Mouse (Mus musculus) intestine, embryonic 14.5 days (tissue): ENCODE results near the gene Cyb5r4. TPM values are rescaled to one million over a fixed set of nuclear protein-coding genes. Genes with fewer than 3 reads are reported as not detected.

Experiments used
- ATAC-seq: fragments of 200-750 bp; cut with Nextera tagmentation; replicated peaks from 2 replicates; pipeline ENCODE4 v1.8.0; 2017; ENCODE audit warnings: low read depth, moderate number of reproducible peaks, moderate TSS enrichment, moderate library complexity; ENCODE audit not compliant: low FRiP score, low TSS enrichment
- DNase-seq: peaks from one replicate; pipeline ENCODE4 v3.0.0-alpha.2; 2018; ENCODE audit warnings: low spot score
- H3K27ac ChIP-seq: fragments of 300-500 bp; sonication (generic); 2 replicates; pipeline ENCODE4 v1.5.1; 2014; ENCODE audit warnings: low read depth, mild to moderate bottlenecking, control low read depth
- H3K27me3 ChIP-seq: fragments of 300-500 bp; sonication (generic); replicated peaks from 2 replicates; pipeline ENCODE4 v1.6.1; 2014; ENCODE audit warnings: low read length, control low read depth; ENCODE audit not compliant: control insufficient read depth, insufficient read depth
- H3K36me3 ChIP-seq: fragments of 300-500 bp; sonication (generic); 2 replicates; pipeline ENCODE4 v1.6.1; 2014; ENCODE audit warnings: low read length, control low read depth; ENCODE audit not compliant: control insufficient read depth, insufficient read depth
- H3K4me1 ChIP-seq: fragments of 300-500 bp; sonication (generic); replicated peaks from 2 replicates; pipeline ENCODE4 v1.6.1; 2014; ENCODE audit warnings: low read length, control low read depth, mixed read lengths; ENCODE audit not compliant: control insufficient read depth, insufficient read depth
- H3K4me2 ChIP-seq: fragments of 300-500 bp; sonication (generic); 2 replicates; pipeline ENCODE4 v1.6.1; 2014; ENCODE audit warnings: low read length
- H3K4me3 ChIP-seq: fragments of 300-500 bp; sonication (generic); 2 replicates; pipeline ENCODE4 v1.5.1; 2014; ENCODE audit warnings: low read depth, low read length, control low read depth, mixed read lengths
- H3K9ac ChIP-seq: fragments of 300-500 bp; sonication (generic); 2 replicates; pipeline ENCODE4 v1.6.1; 2014; ENCODE audit warnings: mild to moderate bottlenecking, low read length
- H3K9me3 ChIP-seq: fragments of 300-500 bp; sonication (generic); 2 replicates; pipeline ENCODE4 v1.6.1; 2016; ENCODE audit warnings: low read length, control low read depth; ENCODE audit not compliant: control insufficient read depth
- WGBS: fragments of 180-500 bp; shearing (Covaris S2); extraction: QIAGEN DNeasy Blood & Tissue Kit; methylation state at CpG from one replicate; pipeline ENCODE4 v1.1.7; 2014; 5-methylcytosine and 5-hydroxymethylcytosine counted together
- polyA plus RNA-seq: library from polyadenylated mRNA; unstranded; fragments of >200 nt; fragmentation: Nextera tagmentation; extraction: Ambion mirVana; gene quantifications from 2 replicates; pipeline ENCODE4 v1.2.1, GENCODE M21; 2014

Gene Cyb5r4
- polyA plus RNA-seq, 1 experiment from 2014 or later = 49.7 TPM

- Histone ChIP-seq H3K4me2 (peak overlapping the region; percentile 3; the same call in 1 of the 2 replicates), H3K4me3 (no peak overlapping the region), H3K36me3 (no peaks in the 10 kb centered on the region), H3K9me3 (no peaks in the 10 kb centered on the region), H3K4me1 (no peaks in the 10 kb centered on the region), H3K27ac (no peak overlapping the region), H3K9ac (no peak overlapping the region), H3K27me3 (no peaks in the 10 kb centered on the region)
- no peak for DNase-seq
- 29% methylated on average over 6 of the region's 6 CpGs for WGBS
- no peak for ATAC-seq
Observed at GRCm38 (mm10) chr9:86985105-86985504, 36.7 kb upstream of the Cyb5r4 start.

DNA sequence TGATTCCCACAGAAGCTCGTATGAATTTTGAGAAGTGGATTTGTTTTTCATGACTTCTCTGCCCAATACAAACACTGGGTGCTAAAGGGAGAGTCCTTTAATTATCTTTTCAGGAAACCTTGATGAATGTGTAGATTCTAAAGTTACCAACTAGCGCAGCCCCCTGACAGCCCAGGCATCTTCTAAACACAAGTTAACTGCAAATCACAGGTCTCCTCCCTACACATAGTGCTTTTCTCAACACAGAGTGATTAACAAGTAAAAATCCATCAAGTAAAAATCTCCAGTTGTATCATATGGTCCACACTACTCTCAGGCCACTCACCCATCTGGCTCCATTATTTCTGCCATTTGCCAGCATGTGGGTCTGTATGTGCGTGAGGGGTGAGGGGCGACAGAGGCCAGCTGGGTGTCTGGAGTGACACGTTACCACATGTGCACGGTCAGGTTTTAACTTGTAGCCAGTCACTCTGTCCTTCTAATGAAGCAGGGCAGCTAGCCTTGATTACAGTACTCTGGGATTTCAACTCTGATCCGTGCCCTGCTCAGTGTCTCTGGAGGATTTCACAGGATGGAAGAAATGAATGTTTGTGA is 35.0 kb upstream of the Cyb5r4 start:
- DNase-seq (no peak), ATAC-seq (no peak)
- Histone ChIP-seq H3K4me1 (no peaks in the 10 kb centered on the region), H3K9ac (no peak overlapping the region), H3K36me3 (no peaks in the 10 kb centered on the region), H3K27me3 (no peaks in the 10 kb centered on the region), H3K4me3 (no peak overlapping the region), H3K9me3 (no peaks in the 10 kb centered on the region), H3K4me2 (no peak overlapping the region), H3K27ac (no peak overlapping the region)
- 52% methylated on average over 7 of the region's 7 CpGs for WGBS

DNA sequence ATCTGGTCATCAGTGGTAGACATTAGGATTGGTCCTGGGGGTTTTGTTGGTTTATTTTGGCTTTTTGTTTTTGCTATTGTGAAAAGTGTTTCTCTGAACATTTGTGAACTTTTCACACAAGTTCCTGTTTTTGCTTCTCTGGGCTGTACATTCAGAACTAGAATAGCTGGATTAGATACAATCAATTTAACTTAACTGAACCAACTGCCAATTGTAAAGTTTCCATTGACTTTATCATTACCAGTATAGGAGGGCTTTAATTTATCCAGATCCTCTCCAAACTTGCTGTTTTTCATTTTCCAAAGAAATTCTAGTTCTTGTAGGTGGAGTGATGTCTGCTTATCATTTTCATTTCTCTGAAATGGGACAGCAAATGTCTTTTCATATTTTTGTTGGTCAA is 32.0 kb upstream of the Cyb5r4 start:
- H3K4me2 ChIP-seq = no peak overlapping the region
- ATAC-seq = no peak
- no peaks in the 10 kb centered on the region for H3K9me3 ChIP-seq
- no peaks in the 10 kb centered on the region for H3K27me3 ChIP-seq
- no peak overlapping the region for H3K27ac ChIP-seq
- no peak overlapping the region for H3K4me3 ChIP-seq
- no peaks in the 10 kb centered on the region for H3K4me1 ChIP-seq
- no peak for DNase-seq
- no peaks in the 10 kb centered on the region for H3K36me3 ChIP-seq
- no peak overlapping the region for H3K9ac ChIP-seq

DNA sequence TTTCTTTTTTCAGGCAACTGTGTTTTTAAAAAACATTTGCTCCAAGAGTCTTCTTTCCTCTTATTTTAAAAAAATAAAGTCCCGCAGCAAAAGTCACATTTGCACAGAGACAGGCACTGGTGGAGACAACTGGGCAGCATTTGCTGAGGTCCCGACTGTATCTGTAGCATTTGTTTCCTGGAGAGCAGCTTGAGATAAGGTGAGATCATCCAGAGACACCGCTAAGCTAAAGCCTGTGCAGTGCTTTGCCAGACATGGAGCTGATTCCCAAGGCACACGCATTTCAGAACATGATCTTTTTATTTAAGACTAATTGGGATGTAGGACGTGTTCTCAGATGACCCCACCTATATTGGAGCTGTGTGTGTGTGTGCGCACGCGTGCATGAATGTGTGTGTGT is 30.1 kb upstream of the Cyb5r4 start:
- no peaks in the 10 kb centered on the region for H3K9me3 ChIP-seq
- H3K4me3 ChIP-seq = no peak overlapping the region
- H3K36me3 ChIP-seq = no peaks in the 10 kb centered on the region
- H3K27ac ChIP-seq = no peak overlapping the region
- no peak overlapping the region for H3K9ac ChIP-seq
- H3K27me3 ChIP-seq = no peaks in the 10 kb centered on the region
- H3K4me1 ChIP-seq = no peaks in the 10 kb centered on the region
- no peak for ATAC-seq
- H3K4me2 ChIP-seq = no peak overlapping the region
- WGBS = 57% methylated on average over 8 of the region's 8 CpGs
- no peak for DNase-seq

DNA sequence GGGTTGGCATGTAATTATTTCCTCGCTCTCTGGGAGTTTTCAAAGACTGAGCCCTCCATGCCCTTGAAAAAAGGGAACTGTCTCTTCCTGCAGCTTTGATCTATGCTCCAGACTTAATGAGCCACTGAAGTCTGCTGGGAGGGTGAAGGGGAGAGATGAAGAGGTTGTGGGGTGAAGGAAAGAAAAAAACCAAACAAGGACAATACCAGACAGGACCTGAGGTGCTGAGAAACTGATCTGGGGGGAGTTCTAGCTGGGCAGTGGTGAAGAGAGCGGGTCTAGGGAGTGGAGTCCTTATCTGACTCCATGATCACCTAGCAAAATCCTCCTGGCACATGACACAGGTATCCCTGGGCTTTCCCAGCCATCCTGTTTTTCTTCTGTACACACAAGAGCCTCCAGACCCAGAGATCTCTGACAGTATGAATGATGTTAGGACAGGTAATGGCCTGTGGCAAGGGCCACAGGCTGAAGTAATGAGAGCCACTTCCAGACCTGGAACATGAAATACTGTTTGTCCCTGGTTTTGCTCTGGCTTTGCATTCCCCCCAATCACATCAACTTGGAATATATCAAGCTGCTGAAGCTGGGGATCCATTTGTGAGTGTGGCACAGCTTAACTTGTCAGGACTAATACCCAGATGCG is 24.6 kb upstream of the Cyb5r4 start:
- H3K27me3 ChIP-seq = no peaks in the 10 kb centered on the region
- no peak overlapping the region for H3K27ac ChIP-seq
- DNase-seq (no peak), ATAC-seq (no peak)
- H3K4me1 ChIP-seq = no peaks in the 10 kb centered on the region
- H3K9ac ChIP-seq = no peak overlapping the region
- H3K4me3 ChIP-seq = no peak overlapping the region
- H3K4me2 ChIP-seq = no peak overlapping the region
- no peaks in the 10 kb centered on the region for H3K9me3 ChIP-seq
- 61% methylated on average over 3 of the region's 3 CpGs for WGBS
- no peaks in the 10 kb centered on the region for H3K36me3 ChIP-seq

DNA sequence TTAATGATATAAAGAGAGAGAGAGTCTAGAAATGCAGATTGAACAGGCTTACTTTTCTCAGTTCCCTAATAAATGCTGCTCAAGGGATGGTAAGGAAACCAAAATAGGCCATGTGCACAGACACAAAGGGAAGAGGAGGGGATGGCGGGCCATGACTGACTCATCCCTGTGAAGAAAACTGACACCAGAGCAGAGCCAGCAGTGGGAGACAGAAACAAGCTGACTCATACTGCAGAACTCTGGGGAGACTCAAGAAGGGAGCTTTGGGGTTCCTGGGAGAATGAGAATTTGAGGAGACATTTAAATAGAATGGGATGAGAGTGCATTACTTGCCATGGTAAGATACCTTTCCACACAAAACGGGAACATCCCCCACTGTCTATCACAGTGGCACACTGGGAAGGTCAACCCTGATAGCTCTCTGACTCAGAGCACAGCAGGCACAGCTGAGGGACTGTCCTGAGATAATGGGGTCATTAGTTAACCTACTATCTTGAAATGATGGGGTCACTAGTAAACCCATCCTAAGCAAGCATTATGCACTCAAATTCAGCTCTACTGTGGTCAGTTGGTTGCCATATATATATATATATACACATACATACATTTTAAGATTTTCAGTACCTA is 21.7 kb upstream of the Cyb5r4 start:
- Histone ChIP-seq H3K27ac (no peak overlapping the region), H3K4me3 (no peak overlapping the region), H3K27me3 (no peaks in the 10 kb centered on the region), H3K36me3 (no peaks in the 10 kb centered on the region), H3K4me1 (no peaks in the 10 kb centered on the region), H3K9ac (no peak overlapping the region), H3K4me2 (no peak overlapping the region), H3K9me3 (no peaks in the 10 kb centered on the region)
- 60% methylated on average over 2 of the region's 2 CpGs for WGBS
- no peak for ATAC-seq
- no peak for DNase-seq

- Histone ChIP-seq H3K4me2 (no peak overlapping the region), H3K9me3 (no peaks in the 10 kb centered on the region), H3K4me3 (no peak overlapping the region), H3K27ac (no peak overlapping the region), H3K9ac (no peak overlapping the region), H3K36me3 (no peaks in the 10 kb centered on the region), H3K27me3 (no peaks in the 10 kb centered on the region), H3K4me1 (no peaks in the 10 kb centered on the region)
- no peak for DNase-seq
- ATAC-seq = no peak
- WGBS = 63% methylated on average over 6 of the region's 6 CpGs
Observed at GRCm38 (mm10) chr9:87004701-87005434, 16.9 kb upstream of the Cyb5r4 start.

DNA sequence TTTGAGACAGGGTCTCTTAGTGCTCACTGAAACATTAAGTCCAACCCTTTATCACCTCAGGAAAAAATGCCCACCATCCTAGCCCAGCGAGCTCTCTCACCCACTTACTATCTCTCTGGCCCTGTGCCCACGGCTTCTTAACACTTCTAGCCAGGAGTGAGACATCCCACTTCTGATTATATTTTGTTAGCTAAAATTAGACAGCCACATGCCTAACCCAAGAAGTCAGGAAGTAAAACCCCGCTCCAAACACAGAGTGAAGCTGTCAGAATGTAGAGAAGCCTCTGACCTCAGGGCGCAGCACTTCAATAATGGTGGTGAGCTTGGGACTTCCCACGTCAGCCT is 16.4 kb upstream of the Cyb5r4 start:
- no peak overlapping the region for H3K27ac ChIP-seq
- no peaks in the 10 kb centered on the region for H3K9me3 ChIP-seq
- no peak for DNase-seq
- H3K36me3 ChIP-seq = no peaks in the 10 kb centered on the region
- no peak for ATAC-seq
- no peak overlapping the region for H3K4me3 ChIP-seq
- no peak overlapping the region for H3K9ac ChIP-seq
- no peaks in the 10 kb centered on the region for H3K4me1 ChIP-seq
- no peak overlapping the region for H3K4me2 ChIP-seq
- H3K27me3 ChIP-seq = no peaks in the 10 kb centered on the region
- 50% methylated on average over 5 of the region's 5 CpGs for WGBS
